Mouse (Mus musculus): Measurements from ENCODE around the gene Hdac10. TPM values are rescaled to one million over a fixed set of nuclear protein-coding genes. Genes with fewer than 3 reads are reported as not detected.

The Hdac10 gene
- 13.2 and 19.0 TPM in 2 replicates for polyA plus RNA-seq (2012; rRNA removed)

- peak; percentile 65 for TF ChIP-seq POLR2A (IDR thresholded peaks at IDR 0.05; ENCODE audit: low read depth, low read length)
- peak; percentile 98; the same call in 1 of the 2 replicates for TF ChIP-seq CTCF (IDR thresholded peaks at IDR 0.05; ENCODE audit: extremely low read depth, insufficient read length, insufficient replicate concordance, low read depth, low read length)
- H3K36me3 ChIP-seq (ENCODE audit: control insufficient read depth, insufficient read depth, low read length), result no peaks in the 10 kb centered on the region
- 3% methylated on average over 36 of the region's 36 CpGs for WGBS
- H3K27ac ChIP-seq (ENCODE audit: insufficient read depth, low read depth, low read length), result peak within 1 kb of the TSS; percentile 88
- H3K27me3 ChIP-seq (ENCODE audit: control insufficient read depth, insufficient read depth, low read length), result no peaks in the 10 kb centered on the region
- peaks cover 11% of the 10 kb centered on the region; the same call in 1 of the 2 replicates for H3K4me1 ChIP-seq (ENCODE audit: control insufficient read depth, insufficient read depth, insufficient read length, low read length)
- H3K4me3 ChIP-seq (ENCODE audit: low read depth, low read length), result peak within 1 kb of the TSS; percentile 81
These were observed at the start of gene Hdac10 for GRCm38 (mm10) chr15:89128382-89129350. Gene Hdac10, minus strand, starts transcription at chr15:89128700.

DNA sequence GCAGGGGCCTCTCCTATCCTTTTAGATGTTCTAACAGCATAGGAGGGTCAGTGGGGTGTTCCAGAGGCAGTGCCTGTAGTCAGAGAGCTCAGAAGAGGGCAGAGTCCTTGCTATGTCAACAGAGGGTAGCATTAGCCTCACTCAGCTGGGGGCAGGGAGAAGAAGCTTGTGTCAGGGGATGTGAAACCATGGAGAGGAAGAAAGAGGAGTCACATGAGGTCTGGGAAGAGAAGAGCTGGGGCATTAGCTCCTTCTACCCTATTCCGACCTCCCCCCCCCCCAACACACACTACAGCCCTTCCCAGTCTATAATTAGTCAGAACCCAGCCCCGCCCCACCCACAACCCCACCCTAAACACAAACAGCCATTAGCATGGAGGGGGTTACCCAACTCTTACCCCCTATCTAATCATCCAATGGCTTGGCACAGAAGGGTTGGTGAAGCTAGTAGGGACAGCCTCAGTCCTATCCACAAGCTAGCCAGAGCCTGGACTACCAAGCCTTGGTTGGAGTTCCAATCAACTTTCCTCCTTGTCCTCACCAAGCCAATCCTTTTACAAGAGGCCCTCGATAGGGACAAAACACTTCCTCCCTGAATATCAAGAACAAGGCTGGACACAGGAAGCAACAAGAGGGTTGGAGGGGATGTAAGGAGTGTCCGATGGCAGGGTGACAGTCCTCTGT, 49.2 kb upstream of the Hdac10 start:
- no peak for TF ChIP-seq POLR2A (IDR thresholded peaks at IDR 0.05; ENCODE audit: low read depth, low read length)
- TF ChIP-seq CTCF (IDR thresholded peaks at IDR 0.05; ENCODE audit: extremely low read depth, insufficient read length, insufficient replicate concordance, low read depth, low read length), result no peak
- no peaks in the 10 kb centered on the region for H3K36me3 ChIP-seq (ENCODE audit: control insufficient read depth, insufficient read depth, low read length)
- whole genome bisulfite sequencing, result 27% methylated on average over 4 of the region's 4 CpGs
- H3K27ac ChIP-seq (ENCODE audit: insufficient read depth, low read depth, low read length), result peak overlapping the region; percentile 100
- peaks cover 50% of the 10 kb centered on the region for H3K4me1 ChIP-seq (ENCODE audit: control insufficient read depth, insufficient read depth, insufficient read length, low read length)
- no peaks in the 10 kb centered on the region for H3K27me3 ChIP-seq (ENCODE audit: control insufficient read depth, insufficient read depth, low read length)
- peak overlapping the region; percentile 89 for H3K4me3 ChIP-seq (ENCODE audit: low read depth, low read length)

DNA sequence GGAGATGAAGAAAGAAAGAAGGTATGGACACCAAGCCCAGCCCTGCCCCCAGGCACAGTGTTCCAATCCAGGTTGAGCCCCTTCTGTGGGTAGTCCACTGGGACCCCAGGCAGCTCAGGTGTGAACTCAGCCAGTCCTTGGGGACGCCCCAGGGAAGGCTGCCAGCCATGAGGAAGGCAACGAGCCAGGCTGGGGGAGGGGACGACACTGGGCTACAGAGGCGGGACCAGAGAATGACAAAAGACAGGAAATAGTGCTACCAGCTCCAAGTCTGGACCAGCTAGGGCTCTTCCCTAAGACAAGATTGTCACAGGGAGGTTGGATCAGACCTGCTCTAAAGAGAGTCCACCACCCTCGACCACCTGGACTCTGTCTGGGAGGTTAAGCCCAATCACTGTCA, 48.6 kb upstream of the Hdac10 start:
- TF ChIP-seq POLR2A (IDR thresholded peaks at IDR 0.05; ENCODE audit: low read depth, low read length) (no peak), CTCF (IDR thresholded peaks at IDR 0.05; ENCODE audit: extremely low read depth, insufficient read length, insufficient replicate concordance, low read depth, low read length) (no peak)
- peak overlapping the region; percentile 15 for H3K4me3 ChIP-seq (ENCODE audit: low read depth, low read length)
- no peaks in the 10 kb centered on the region for H3K27me3 ChIP-seq (ENCODE audit: control insufficient read depth, insufficient read depth, low read length)
- H3K27ac ChIP-seq (ENCODE audit: insufficient read depth, low read depth, low read length), result peak overlapping the region; percentile 98
- H3K36me3 ChIP-seq (ENCODE audit: control insufficient read depth, insufficient read depth, low read length), result no peaks in the 10 kb centered on the region
- 3% methylated on average over 5 of the region's 5 CpGs for WGBS
- peaks cover 52% of the 10 kb centered on the region for H3K4me1 ChIP-seq (ENCODE audit: control insufficient read depth, insufficient read depth, insufficient read length, low read length)

- H3K27ac ChIP-seq (ENCODE audit: insufficient read depth, low read depth, low read length), result peak overlapping the region; percentile 17; the same call in 1 of the 2 replicates
- H3K4me1 ChIP-seq (ENCODE audit: control insufficient read depth, insufficient read depth, insufficient read length, low read length), result peaks cover 49% of the 10 kb centered on the region
- no peak overlapping the region for H3K4me3 ChIP-seq (ENCODE audit: low read depth, low read length)
- H3K36me3 ChIP-seq (ENCODE audit: control insufficient read depth, insufficient read depth, low read length), result no peaks in the 10 kb centered on the region
- WGBS, result 58% methylated on average over 13 of the region's 13 CpGs
- TF ChIP-seq CTCF (IDR thresholded peaks at IDR 0.05; ENCODE audit: extremely low read depth, insufficient read length, insufficient replicate concordance, low read depth, low read length) (no peak), POLR2A (IDR thresholded peaks at IDR 0.05; ENCODE audit: low read depth, low read length) (no peak)
- H3K27me3 ChIP-seq (ENCODE audit: control insufficient read depth, insufficient read depth, low read length), result no peaks in the 10 kb centered on the region
These were observed 47.1 kb upstream of the Hdac10 start for GRCm38 (mm10) chr15:89175411-89176155.

GRCm38 (mm10) chr15:89174889-89175339, 46.4 kb upstream of the Hdac10 start:
- H3K27ac ChIP-seq (ENCODE audit: insufficient read depth, low read depth, low read length), result peak overlapping the region; percentile 17; the same call in 1 of the 2 replicates
- 57% methylated on average over 11 of the region's 11 CpGs for WGBS
- no peaks in the 10 kb centered on the region for H3K27me3 ChIP-seq (ENCODE audit: control insufficient read depth, insufficient read depth, low read length)
- no peak for TF ChIP-seq POLR2A (IDR thresholded peaks at IDR 0.05; ENCODE audit: low read depth, low read length)
- no peak for TF ChIP-seq CTCF (IDR thresholded peaks at IDR 0.05; ENCODE audit: extremely low read depth, insufficient read length, insufficient replicate concordance, low read depth, low read length)
- H3K4me3 ChIP-seq (ENCODE audit: low read depth, low read length), result no peak overlapping the region
- no peaks in the 10 kb centered on the region for H3K36me3 ChIP-seq (ENCODE audit: control insufficient read depth, insufficient read depth, low read length)
- peaks cover 55% of the 10 kb centered on the region for H3K4me1 ChIP-seq (ENCODE audit: control insufficient read depth, insufficient read depth, insufficient read length, low read length)

DNA sequence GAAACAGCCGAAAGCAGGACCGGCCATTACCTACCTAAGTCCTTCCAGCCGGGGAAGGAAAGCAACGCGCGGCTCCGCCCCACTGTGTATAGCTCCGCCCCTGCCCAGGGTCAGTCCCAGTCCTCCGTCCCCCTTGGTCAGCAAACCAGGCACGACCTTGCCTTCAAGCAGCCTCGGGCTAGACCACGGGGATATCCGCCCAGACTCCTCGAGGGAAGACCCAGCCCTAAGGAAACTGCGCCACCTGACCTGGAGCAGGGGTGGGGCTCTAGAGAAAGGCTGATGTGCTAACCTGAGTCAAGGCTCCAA, 45.4 kb upstream of the Hdac10 start:
- 5% methylated on average over 15 of the region's 15 CpGs for WGBS
- TF ChIP-seq POLR2A (IDR thresholded peaks at IDR 0.05; ENCODE audit: low read depth, low read length) (peak; percentile 20; the same call in 1 of the 2 replicates), CTCF (IDR thresholded peaks at IDR 0.05; ENCODE audit: extremely low read depth, insufficient read length, insufficient replicate concordance, low read depth, low read length) (no peak)
- peak overlapping the region; percentile 83 for H3K27ac ChIP-seq (ENCODE audit: insufficient read depth, low read depth, low read length)
- H3K4me1 ChIP-seq (ENCODE audit: control insufficient read depth, insufficient read depth, insufficient read length, low read length), result peaks cover 64% of the 10 kb centered on the region
- peak overlapping the region; percentile 86 for H3K4me3 ChIP-seq (ENCODE audit: low read depth, low read length)
- H3K27me3 ChIP-seq (ENCODE audit: control insufficient read depth, insufficient read depth, low read length), result no peaks in the 10 kb centered on the region
- peaks cover 5% of the 10 kb centered on the region; the same call in 1 of the 2 replicates for H3K36me3 ChIP-seq (ENCODE audit: control insufficient read depth, insufficient read depth, low read length)

Data from small intestine, adult 2 months (tissue).